Mouse (Mus musculus) midbrain, embryonic 13.5 days (tissue): ENCODE results near the gene Tlr8. TPM values are rescaled to one million over a fixed set of nuclear protein-coding genes. Genes with fewer than 3 reads are reported as not detected.

Source experiments
- ATAC-seq: fragments of 200-750 bp; cut with Nextera tagmentation; 2 replicates; pipeline ENCODE4 v1.8.0; 2017; ENCODE audit warnings: mild to moderate bottlenecking, moderate TSS enrichment, moderate library complexity
- H3K27ac ChIP-seq: fragments of 300-500 bp; sonication (generic); 2 replicates; pipeline ENCODE4 v1.5.1; 2015; ENCODE audit warnings: inconsistent platforms, mild to moderate bottlenecking, moderate library complexity
- H3K27me3 ChIP-seq: fragments of 300-500 bp; sonication (generic); 2 replicates; pipeline ENCODE4 v1.6.1; 2015; ENCODE audit warnings: mild to moderate bottlenecking, inconsistent platforms
- H3K36me3 ChIP-seq: fragments of 300-500 bp; sonication (generic); 2 replicates; pipeline ENCODE4 v1.6.1; 2015; ENCODE audit warnings: mild to moderate bottlenecking, inconsistent platforms
- H3K4me1 ChIP-seq: fragments of 300-500 bp; sonication (generic); replicated peaks from 2 replicates; pipeline ENCODE4 v1.6.1; 2015; ENCODE audit warnings: inconsistent platforms
- H3K4me2 ChIP-seq: fragments of 300-500 bp; sonication (generic); replicated peaks from 2 replicates; pipeline ENCODE4 v1.6.1; 2015; ENCODE audit warnings: moderate library complexity, mild to moderate bottlenecking, inconsistent platforms
- H3K4me3 ChIP-seq: fragments of 300-500 bp; sonication (generic); replicated peaks from 2 replicates; pipeline ENCODE4 v1.5.1; 2015; ENCODE audit warnings: mild to moderate bottlenecking, inconsistent platforms
- H3K9ac ChIP-seq: fragments of 300-500 bp; sonication (generic); replicated peaks from 2 replicates; pipeline ENCODE4 v1.6.1; 2015; ENCODE audit warnings: mild to moderate bottlenecking, inconsistent platforms
- H3K9me3 ChIP-seq: fragments of 300-500 bp; sonication (generic); 2 replicates; pipeline ENCODE4 v1.6.1; 2016; ENCODE audit warnings: mild to moderate bottlenecking, inconsistent platforms
- WGBS: fragments of 180-500 bp; shearing (Covaris S2); methylation state at CpG from one replicate; pipeline ENCODE4 v1.1.7; 2015; 5-methylcytosine and 5-hydroxymethylcytosine counted together
- polyA plus RNA-seq: library from polyadenylated mRNA; unstranded; fragments of >200 nt; fragmentation: Nextera tagmentation; extraction: Ambion mirVana; gene quantifications from 2 replicates; pipeline ENCODE4 v1.2.1, GENCODE M21; 2015

Tlr8 gene
- polyA plus RNA-seq, 1 experiment from 2014 or later = 0.04 TPM

- Histone ChIP-seq H3K9ac (no peak overlapping the region), H3K36me3 (no peaks in the 10 kb centered on the region), H3K4me2 (no peak overlapping the region), H3K9me3 (no peaks in the 10 kb centered on the region), H3K27ac (no peak overlapping the region), H3K27me3 (peaks cover 14% of the 10 kb centered on the region; the same call in 1 of the 2 replicates), H3K4me1 (0 out of 2 replicates have a peak, but pooled peaks cover 6% of the 10 kb centered on the region), H3K4me3 (no peak overlapping the region)
- no peak for ATAC-seq
- 81% methylated on average over 7 of the region's 7 CpGs for WGBS
Measured at GRCm38 (mm10) chrX:167227138-167227537, 37.0 kb downstream of the Tlr8 start.

DNA sequence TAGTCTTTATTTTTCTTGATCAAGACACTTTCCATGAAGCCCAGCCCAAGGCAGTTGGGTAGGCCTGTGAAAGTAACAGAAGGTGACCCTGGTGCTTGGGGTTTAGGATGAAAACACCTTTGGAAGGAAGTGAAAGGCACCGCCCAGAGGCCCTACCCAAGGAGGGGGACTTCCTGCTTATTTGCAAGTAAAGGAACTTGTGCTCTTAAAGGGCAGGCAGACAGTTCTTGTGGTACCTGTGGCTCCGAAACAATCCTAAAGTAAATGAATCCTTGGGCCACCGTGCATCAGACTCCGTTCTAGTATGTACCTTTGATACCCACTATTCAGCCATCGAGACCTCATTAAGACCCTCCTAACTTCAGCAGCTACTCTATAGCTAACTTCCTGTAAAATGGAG lies 37.6 kb downstream of the Tlr8 start:
- no peak overlapping the region for H3K9ac ChIP-seq
- H3K4me2 ChIP-seq = no peak overlapping the region
- no peaks in the 10 kb centered on the region for H3K9me3 ChIP-seq
- ATAC-seq = no peak
- H3K27ac ChIP-seq = no peak overlapping the region
- peaks cover 13% of the 10 kb centered on the region; the same call in 1 of the 2 replicates for H3K27me3 ChIP-seq
- 95% methylated on average over 5 of the region's 5 CpGs for WGBS
- no peak overlapping the region for H3K4me3 ChIP-seq
- H3K36me3 ChIP-seq = no peaks in the 10 kb centered on the region
- 0 out of 2 replicates have a peak, but pooled peaks cover 5% of the 10 kb centered on the region for H3K4me1 ChIP-seq

DNA sequence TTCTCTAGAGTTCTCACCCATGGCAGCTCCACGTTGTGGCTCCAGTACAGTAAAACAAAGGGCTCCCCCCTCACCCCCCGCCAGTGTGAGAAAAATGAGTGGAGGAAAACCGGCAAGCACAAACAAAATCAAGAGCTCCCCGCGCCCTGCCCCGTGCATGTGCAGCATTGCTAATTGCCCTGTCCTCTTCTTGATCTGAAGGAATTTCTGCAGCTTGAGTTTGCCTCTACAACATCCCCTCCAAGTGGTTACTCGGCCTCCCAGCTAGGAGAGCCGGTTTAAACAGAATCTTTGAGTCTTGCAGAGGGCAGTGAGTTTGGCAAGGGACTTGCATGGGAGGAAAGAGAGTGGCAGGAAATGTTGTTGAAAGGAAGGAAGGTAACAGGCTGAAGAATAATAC lies 51.4 kb downstream of the Tlr8 start:
- Histone ChIP-seq H3K9ac (no peak overlapping the region), H3K4me1 (peaks cover 19% of the 10 kb centered on the region), H3K4me2 (0 out of 2 replicates have a peak overlapping the region, but pooled peaks have one; percentile 23), H3K36me3 (no peaks in the 10 kb centered on the region), H3K9me3 (no peaks in the 10 kb centered on the region), H3K27me3 (peaks cover 14% of the 10 kb centered on the region; the same call in 1 of the 2 replicates), H3K4me3 (no peak overlapping the region), H3K27ac (peak overlapping the region; percentile 56; the same call in 1 of the 2 replicates)
- peak; percentile 65 for ATAC-seq
- 30% methylated on average over 8 of the region's 8 CpGs for whole genome bisulfite sequencing

- ATAC-seq = no peak
- Histone ChIP-seq H3K4me3 (no peak overlapping the region), H3K4me2 (no peak overlapping the region), H3K9me3 (no peaks in the 10 kb centered on the region), H3K27ac (peak overlapping the region; percentile 56), H3K4me1 (peaks cover 19% of the 10 kb centered on the region), H3K27me3 (peaks cover 14% of the 10 kb centered on the region; the same call in 1 of the 2 replicates), H3K36me3 (no peaks in the 10 kb centered on the region), H3K9ac (no peak overlapping the region)
- 36% methylated on average over 9 of the region's 9 CpGs for WGBS
Measured at GRCm38 (mm10) chrX:167211871-167212555, 52.1 kb downstream of the Tlr8 start.

- Histone ChIP-seq H3K4me3 (peak overlapping the region; percentile 61), H3K27ac (peak overlapping the region; percentile 95)
Measured at GRCm38 (mm10) chrX:167210319-167210728, 53.8 kb downstream of the Tlr8 start.

GRCm38 (mm10) chrX:167209828-167210227 lies 54.3 kb downstream of the Tlr8 start:
- Histone ChIP-seq H3K9ac (peak overlapping the region; percentile 69), H3K36me3 (peaks cover 4% of the 10 kb centered on the region; the same call in 1 of the 2 replicates), H3K4me1 (peaks cover 32% of the 10 kb centered on the region), H3K9me3 (no peaks in the 10 kb centered on the region), H3K4me2 (peak overlapping the region; percentile 57), H3K27ac (peak overlapping the region; percentile 95), H3K27me3 (peaks cover 20% of the 10 kb centered on the region; the same call in 1 of the 2 replicates), H3K4me3 (peak overlapping the region; percentile 61)
- WGBS = 51% methylated on average over 8 of the region's 8 CpGs
- ATAC-seq = no peak

More at GRCm38 (mm10) chrX:167210319-167210728, 53.8 kb downstream of the Tlr8 start:
- H3K9ac ChIP-seq = peak overlapping the region; percentile 69; the same call in 1 of the 2 replicates
- no peak for ATAC-seq
- peaks cover 4% of the 10 kb centered on the region; the same call in 1 of the 2 replicates for H3K36me3 ChIP-seq
- peaks cover 15% of the 10 kb centered on the region; the same call in 1 of the 2 replicates for H3K27me3 ChIP-seq
- peaks cover 32% of the 10 kb centered on the region for H3K4me1 ChIP-seq
- H3K9me3 ChIP-seq = no peaks in the 10 kb centered on the region
- peak overlapping the region; percentile 57 for H3K4me2 ChIP-seq
- 56% methylated on average over 6 of the region's 6 CpGs for WGBS

- Histone ChIP-seq H3K9me3 (no peaks in the 10 kb centered on the region), H3K4me2 (peak within 1 kb of the TSS; percentile 57), H3K4me3 (peak within 1 kb of the TSS; percentile 61), H3K9ac (peak within 1 kb of the TSS; percentile 88), H3K4me1 (peaks cover 32% of the 10 kb centered on the region), H3K27ac (peak within 1 kb of the TSS; percentile 95), H3K27me3 (peaks cover 26% of the 10 kb centered on the region; the same call in 1 of the 2 replicates), H3K36me3 (peaks cover 4% of the 10 kb centered on the region; the same call in 1 of the 2 replicates)
- WGBS = 20% methylated on average over 38 of the region's 39 CpGs
- peak; percentile 89 for ATAC-seq
Measured at GRCm38 (mm10) chrX:167208978-167209754, 55.0 kb downstream of the Tlr8 start, which contains the start of gene Tmsb4x. TSS of gene Tmsb4x (minus strand) at chrX:167209315.

DNA sequence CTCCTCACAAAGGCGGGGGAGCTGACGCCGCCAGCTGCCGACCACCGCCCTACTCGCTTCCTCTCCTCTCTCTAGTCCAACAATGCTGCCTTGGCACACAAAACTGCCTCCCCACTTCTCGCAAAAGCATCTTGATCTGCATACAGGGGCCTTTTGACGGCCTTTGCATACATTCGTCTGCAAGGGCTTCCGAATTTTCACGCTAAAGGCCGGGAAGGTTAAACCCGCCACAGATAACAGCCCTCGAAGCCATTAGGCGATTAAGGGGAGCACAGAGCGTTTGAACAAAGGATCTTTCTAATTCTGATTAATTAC lies 55.7 kb downstream of the Tlr8 start:
- 22% methylated on average over 16 of the region's 16 CpGs for WGBS

DNA sequence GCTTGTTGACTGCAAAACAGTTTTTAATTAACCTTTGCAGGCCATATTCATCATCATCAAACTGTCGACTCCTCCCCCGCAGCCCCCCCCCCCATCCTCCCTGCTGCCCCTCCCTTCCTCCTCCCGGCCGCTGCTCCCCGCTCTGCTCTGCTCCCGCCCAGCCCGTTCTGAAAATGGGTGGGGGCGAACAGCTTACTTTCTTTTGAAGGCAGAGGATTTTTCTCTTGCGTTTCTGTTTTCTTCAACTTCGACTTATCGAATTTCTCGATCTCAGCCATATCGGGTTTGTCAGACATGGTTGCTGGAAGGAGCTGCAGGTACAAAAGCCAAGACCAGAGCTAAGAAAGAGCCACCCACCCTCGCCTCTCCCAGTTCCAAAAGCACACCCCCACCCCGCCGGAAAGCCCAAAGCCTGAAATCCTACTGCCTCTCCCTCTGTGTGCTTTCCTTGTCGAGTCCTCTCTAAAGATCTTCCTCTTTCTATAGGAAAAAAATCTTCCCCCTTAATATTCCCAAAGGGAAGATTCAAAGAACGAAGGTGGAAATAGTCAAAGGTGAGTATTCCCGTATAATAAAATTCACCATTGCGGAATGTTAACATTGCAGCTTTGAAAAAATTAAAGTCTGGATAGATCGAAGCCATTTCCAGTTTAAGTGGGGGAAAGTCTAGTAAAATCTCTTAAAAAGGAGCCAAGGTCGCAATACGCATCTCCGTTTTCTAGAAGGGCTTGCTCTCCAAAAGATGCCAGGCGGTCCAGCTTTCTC lies 56.2 kb downstream of the Tlr8 start:
- H3K4me1 ChIP-seq = peaks cover 32% of the 10 kb centered on the region
- H3K4me2 ChIP-seq = peak overlapping the region; percentile 65
- peak overlapping the region; percentile 61 for H3K4me3 ChIP-seq
- H3K36me3 ChIP-seq = peaks cover 4% of the 10 kb centered on the region; the same call in 1 of the 2 replicates
- peaks cover 27% of the 10 kb centered on the region; the same call in 1 of the 2 replicates for H3K27me3 ChIP-seq
- H3K9me3 ChIP-seq = no peaks in the 10 kb centered on the region
- peak overlapping the region; percentile 95 for H3K27ac ChIP-seq
- 25% methylated on average over 25 of the region's 25 CpGs for WGBS
- peak overlapping the region; percentile 88 for H3K9ac ChIP-seq
- ATAC-seq = no peak

More for the DNA sequence above, 55.7 kb downstream of the Tlr8 start:
- peak overlapping the region; percentile 88 for H3K9ac ChIP-seq
- H3K9me3 ChIP-seq = no peaks in the 10 kb centered on the region
- no peak overlapping the region for H3K4me2 ChIP-seq
- peak overlapping the region; percentile 95 for H3K27ac ChIP-seq
- H3K36me3 ChIP-seq = peaks cover 4% of the 10 kb centered on the region; the same call in 1 of the 2 replicates
- peaks cover 26% of the 10 kb centered on the region; the same call in 1 of the 2 replicates for H3K27me3 ChIP-seq
- ATAC-seq = no peak
- H3K4me1 ChIP-seq = peaks cover 32% of the 10 kb centered on the region
- H3K4me3 ChIP-seq = peak overlapping the region; percentile 61

DNA sequence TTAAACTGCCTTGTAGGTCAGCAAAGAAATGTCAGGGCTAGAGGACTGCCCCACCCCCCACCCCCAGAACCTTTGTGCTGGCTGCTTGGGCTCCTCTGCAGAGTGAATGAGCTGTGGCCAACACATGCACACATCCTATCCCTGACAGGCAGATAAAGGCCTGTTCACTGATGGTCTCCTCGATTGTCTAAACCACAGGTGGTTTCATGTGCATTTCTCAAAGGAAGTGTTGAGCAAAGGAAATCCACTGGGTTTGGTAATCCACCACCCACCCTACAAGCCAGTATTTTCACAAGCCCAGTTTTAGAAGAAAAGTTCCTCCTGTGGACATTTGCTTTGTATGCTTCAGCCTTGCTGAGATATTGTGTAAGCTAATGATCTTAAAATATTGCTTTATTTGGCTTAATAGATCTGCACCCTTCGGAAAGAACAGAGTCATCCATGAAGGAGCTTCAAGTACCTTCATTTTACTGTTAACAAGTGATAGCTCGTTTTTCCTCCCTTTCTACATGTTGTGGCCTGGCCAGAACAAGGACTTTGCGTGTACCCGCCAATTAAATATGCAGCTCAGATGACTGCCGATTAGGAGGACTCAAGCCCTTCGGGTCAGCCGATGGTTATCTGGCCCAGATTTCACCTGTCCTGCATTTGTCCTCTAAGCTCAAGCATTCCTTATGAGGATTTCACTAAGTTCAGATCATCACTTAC lies 58.2 kb downstream of the Tlr8 start:
- Histone ChIP-seq H3K4me1 (peaks cover 21% of the 10 kb centered on the region), H3K9me3 (no peaks in the 10 kb centered on the region), H3K4me3 (peak overlapping the region; percentile 61), H3K9ac (no peak overlapping the region), H3K27me3 (peaks cover 39% of the 10 kb centered on the region; the same call in 1 of the 2 replicates), H3K4me2 (peak overlapping the region; percentile 65), H3K27ac (0 out of 2 replicates have a peak overlapping the region, but pooled peaks have one; percentile 9), H3K36me3 (peaks cover 4% of the 10 kb centered on the region; the same call in 1 of the 2 replicates)
- ATAC-seq = no peak
- WGBS = 47% methylated on average over 8 of the region's 8 CpGs

DNA sequence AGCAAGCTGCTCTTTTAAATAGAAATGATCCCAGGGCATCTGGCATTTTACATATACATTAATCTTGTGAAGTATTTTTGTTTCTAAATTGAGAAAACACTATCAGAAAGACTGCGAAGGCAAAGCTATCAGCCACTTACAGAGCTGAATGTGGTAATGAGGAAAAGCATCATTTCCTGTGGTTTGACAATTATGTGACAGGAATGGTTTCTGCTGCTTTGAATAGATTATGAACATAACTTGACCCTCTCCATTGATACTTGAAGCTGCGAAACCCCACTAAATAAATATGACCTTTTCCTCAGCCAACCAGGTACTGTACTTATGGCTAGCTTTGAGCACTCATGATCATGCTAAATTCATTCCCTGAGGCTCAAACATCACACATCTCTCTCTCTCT lies 62.8 kb downstream of the Tlr8 start:
- Histone ChIP-seq H3K36me3 (no peaks in the 10 kb centered on the region), H3K4me1 (peaks cover 7% of the 10 kb centered on the region; the same call in 1 of the 2 replicates), H3K4me2 (no peak overlapping the region), H3K4me3 (no peak overlapping the region), H3K9ac (no peak overlapping the region), H3K27me3 (peaks cover 49% of the 10 kb centered on the region; the same call in 1 of the 2 replicates), H3K27ac (no peak overlapping the region), H3K9me3 (no peaks in the 10 kb centered on the region)
- 96% methylated on average over 2 of the region's 2 CpGs for WGBS
- no peak for ATAC-seq
